Mouse (Mus musculus) E14TG2a.4 (cell line): ENCODE data around the gene Spata5.

ENCODE experiments used
- H3K27me3 ChIP-seq: 2 replicates; pipeline ENCODE4 v1.6.1; 2014; ENCODE audit warnings: low read length, control low read depth; ENCODE audit not compliant: insufficient read depth
- H3K36me3 ChIP-seq: 2 replicates; pipeline ENCODE4 v1.6.1; 2014; ENCODE audit warnings: low read length, control low read depth; ENCODE audit not compliant: insufficient read depth
- H3K4me1 ChIP-seq: replicated peaks from 2 replicates; pipeline ENCODE4 v1.6.1; 2014; ENCODE audit warnings: low read depth, low read length, control low read depth
- H3K4me3 ChIP-seq: replicated peaks from 2 replicates; pipeline ENCODE4 v1.5.1; 2014; ENCODE audit warnings: mild to moderate bottlenecking, low read length
- H3K9me3 ChIP-seq: 2 replicates; pipeline ENCODE4 v1.6.1; 2014; ENCODE audit warnings: low read length, control low read depth
- CTCF ChIP-seq: conservative IDR thresholded peaks from 2 replicates; pipeline ENCODE4 v1.5.1; 2014; ENCODE audit warnings: low read length
- NANOG ChIP-seq: IDR thresholded peaks from 2 replicates; pipeline ENCODE4 v1.6.1; 2014; ENCODE audit warnings: borderline replicate concordance, low read length, mixed read lengths
- POU5F1 ChIP-seq: IDR thresholded peaks from 2 replicates; pipeline ENCODE4 v1.6.1; 2014; ENCODE audit warnings: low read length, borderline replicate concordance

Gene Spata5

GRCm38 (mm10) chr3:37419458-37419991 lies at the start of gene Spata5:
Gene Spata5 (plus strand): TSS chr3:37419896.
- Histone ChIP-seq H3K36me3 (peaks cover 16% of the 10 kb centered on the region), H3K4me1 (peaks cover 36% of the 10 kb centered on the region)
- TF ChIP-seq NANOG (no peak), CTCF (no peak), POU5F1 (no peak)

GRCm38 (mm10) chr3:37370407-37370806 lies 49.3 kb upstream of the Spata5 start:
- H3K9me3 ChIP-seq: peaks cover 5% of the 10 kb centered on the region; the same call in 1 of the 2 replicates
- H3K27me3 ChIP-seq: peaks cover 6% of the 10 kb centered on the region; the same call in 1 of the 2 replicates
- no peaks in the 10 kb centered on the region for H3K4me1 ChIP-seq
- TF ChIP-seq POU5F1 (no peak), CTCF (no peak), NANOG (no peak)
- H3K4me3 ChIP-seq: no peak overlapping the region
- H3K36me3 ChIP-seq: no peaks in the 10 kb centered on the region

More at GRCm38 (mm10) chr3:37419458-37419991, at the start of gene Spata5:
- Histone ChIP-seq H3K27me3 (no peaks in the 10 kb centered on the region), H3K9me3 (no peaks in the 10 kb centered on the region), H3K4me3 (peak within 1 kb of the TSS; percentile 96)

GRCm38 (mm10) chr3:37373712-37374111 lies 46.0 kb upstream of the Spata5 start:
- no peak overlapping the region for H3K4me3 ChIP-seq
- no peaks in the 10 kb centered on the region for H3K4me1 ChIP-seq
- H3K36me3 ChIP-seq: no peaks in the 10 kb centered on the region
- no peak for TF ChIP-seq POU5F1
- TF ChIP-seq CTCF: no peak
- no peak for TF ChIP-seq NANOG
- H3K9me3 ChIP-seq: peaks cover 5% of the 10 kb centered on the region; the same call in 1 of the 2 replicates
- no peaks in the 10 kb centered on the region for H3K27me3 ChIP-seq

GRCm38 (mm10) chr3:37377926-37378325 lies 41.8 kb upstream of the Spata5 start:
- H3K36me3 ChIP-seq: no peaks in the 10 kb centered on the region
- no peaks in the 10 kb centered on the region for H3K4me1 ChIP-seq
- no peaks in the 10 kb centered on the region for H3K9me3 ChIP-seq
- no peak overlapping the region for H3K4me3 ChIP-seq
- TF ChIP-seq CTCF: no peak
- no peak for TF ChIP-seq NANOG
- no peak for TF ChIP-seq POU5F1
- H3K27me3 ChIP-seq: no peaks in the 10 kb centered on the region

- Histone ChIP-seq H3K4me1 (no peaks in the 10 kb centered on the region), H3K4me3 (no peak overlapping the region), H3K27me3 (no peaks in the 10 kb centered on the region), H3K36me3 (no peaks in the 10 kb centered on the region), H3K9me3 (no peaks in the 10 kb centered on the region)
- TF ChIP-seq CTCF (no peak), NANOG (no peak), POU5F1 (no peak)
Observed at GRCm38 (mm10) chr3:37378412-37378811, 41.3 kb upstream of the Spata5 start.

- no peaks in the 10 kb centered on the region for H3K4me1 ChIP-seq
- H3K4me3 ChIP-seq: no peak overlapping the region
- no peak for TF ChIP-seq NANOG
- TF ChIP-seq CTCF: no peak
- no peak for TF ChIP-seq POU5F1
- H3K9me3 ChIP-seq: no peaks in the 10 kb centered on the region
- no peaks in the 10 kb centered on the region for H3K27me3 ChIP-seq
- no peaks in the 10 kb centered on the region for H3K36me3 ChIP-seq
Observed at GRCm38 (mm10) chr3:37379201-37379600, 40.5 kb upstream of the Spata5 start.

- H3K4me3 ChIP-seq: no peak overlapping the region
- H3K9me3 ChIP-seq: no peaks in the 10 kb centered on the region
- TF ChIP-seq CTCF: no peak
- no peak for TF ChIP-seq POU5F1
- TF ChIP-seq NANOG: no peak
- no peaks in the 10 kb centered on the region for H3K4me1 ChIP-seq
- H3K27me3 ChIP-seq: no peaks in the 10 kb centered on the region
- H3K36me3 ChIP-seq: no peaks in the 10 kb centered on the region
Observed at GRCm38 (mm10) chr3:37379930-37380881, 39.5 kb upstream of the Spata5 start.

GRCm38 (mm10) chr3:37381457-37381856 lies 38.2 kb upstream of the Spata5 start:
- H3K9me3 ChIP-seq: no peaks in the 10 kb centered on the region
- H3K4me3 ChIP-seq: no peak overlapping the region
- no peaks in the 10 kb centered on the region for H3K4me1 ChIP-seq
- H3K27me3 ChIP-seq: no peaks in the 10 kb centered on the region
- H3K36me3 ChIP-seq: no peaks in the 10 kb centered on the region
- TF ChIP-seq POU5F1: no peak
